Mouse (Mus musculus) stomach, postnatal 0 days (tissue): ENCODE data around the gene Nudt15.

Experiments used
- CTCF ChIP-seq: IDR thresholded peaks from 2 replicates; pipeline ENCODE4 v1.5.1; 2016; ENCODE audit warnings: antibody characterized with exemption, low read depth, mild to moderate bottlenecking, moderate library complexity
- EP300 ChIP-seq: optimal IDR thresholded peaks from 2 replicates; pipeline ENCODE3; 2016; ENCODE audit warnings: antibody characterized with exemption

GRCm38 (mm10) chr14:73474636-73475093 lies 73.4 kb downstream of the Nudt15 start:
- TF ChIP-seq CTCF = peak; percentile 81
- TF ChIP-seq EP300 = no peak
